Mouse (Mus musculus): ENCODE measurements at regions not wholly inside any gene's neighbourhood (a gene's known extent, or its start where the extent isn't known, plus 50 kb on each side); places are given as distances from the start of the nearest gene placed in this dataset.

DNA sequence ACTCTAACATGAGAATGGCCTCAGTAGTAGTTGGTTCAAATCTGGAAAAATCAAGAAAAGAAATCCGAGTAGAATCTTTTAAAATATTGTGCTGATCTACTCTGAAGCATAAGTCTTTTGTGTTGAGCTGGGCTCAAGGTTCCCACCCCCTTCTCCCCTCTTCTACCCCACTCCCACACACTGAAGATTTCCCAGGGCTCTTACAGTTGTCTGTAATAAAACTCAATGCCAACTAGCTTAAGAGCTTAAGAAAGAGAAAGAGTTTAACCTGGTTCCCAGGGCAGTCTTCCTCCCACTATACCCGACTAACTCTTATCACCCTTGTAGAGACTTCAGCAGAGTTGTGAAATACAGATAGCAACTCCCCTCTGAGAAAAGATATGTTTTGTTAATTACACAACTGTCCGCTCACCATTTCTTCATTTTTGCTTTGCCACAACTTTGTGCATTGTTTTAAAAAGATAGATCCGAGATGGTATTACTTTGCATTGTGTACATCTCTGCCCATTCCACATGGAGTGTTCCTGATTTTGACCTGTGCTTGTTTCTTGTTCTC lies 94.0 kb upstream of the Cpeb2 start:
- DNase-seq (ENCODE audit: low read depth) = no peak

DNA sequence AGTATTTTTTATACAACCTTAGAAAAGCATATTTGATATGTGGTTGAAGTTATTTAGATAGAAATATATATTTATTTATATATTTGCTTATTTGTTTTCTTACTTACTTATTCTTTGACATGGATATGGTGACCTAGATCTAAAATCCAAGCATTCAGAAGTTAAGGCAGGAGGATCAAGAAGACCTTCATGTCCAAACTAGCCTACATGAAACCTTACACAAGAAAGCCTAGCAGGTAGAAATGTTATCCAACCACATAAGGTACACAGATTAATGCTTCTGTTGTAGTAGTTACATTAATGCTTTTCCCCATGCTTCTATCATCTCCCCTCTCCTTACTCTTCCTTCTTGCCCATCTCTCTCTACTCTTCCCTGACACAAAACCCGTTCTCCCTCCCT lies 93.2 kb upstream of the Cpeb2 start:
- DNase-seq (ENCODE audit: low read depth) = no peak

DNA sequence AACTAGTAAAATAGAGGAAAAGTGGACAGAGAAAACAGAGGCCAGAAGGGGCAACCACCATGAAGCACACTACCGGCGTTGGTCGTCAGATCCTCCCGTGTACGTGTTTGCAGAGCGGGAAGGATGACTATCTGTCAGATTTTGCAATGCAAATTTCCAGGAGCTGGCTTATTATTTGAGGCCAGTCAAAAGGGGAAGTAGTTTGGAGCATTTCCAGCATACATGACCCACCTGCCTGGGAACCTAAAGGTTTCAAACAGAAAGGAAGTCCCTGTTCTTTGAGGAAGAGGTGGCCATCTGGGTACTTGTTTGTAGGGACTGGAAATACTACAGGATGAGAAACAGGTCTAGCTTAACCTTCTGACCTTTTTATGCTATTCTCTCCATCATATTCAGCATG lies 87.0 kb upstream of the Cpeb2 start:
- no peak for DNase-seq (ENCODE audit: low read depth)

DNA sequence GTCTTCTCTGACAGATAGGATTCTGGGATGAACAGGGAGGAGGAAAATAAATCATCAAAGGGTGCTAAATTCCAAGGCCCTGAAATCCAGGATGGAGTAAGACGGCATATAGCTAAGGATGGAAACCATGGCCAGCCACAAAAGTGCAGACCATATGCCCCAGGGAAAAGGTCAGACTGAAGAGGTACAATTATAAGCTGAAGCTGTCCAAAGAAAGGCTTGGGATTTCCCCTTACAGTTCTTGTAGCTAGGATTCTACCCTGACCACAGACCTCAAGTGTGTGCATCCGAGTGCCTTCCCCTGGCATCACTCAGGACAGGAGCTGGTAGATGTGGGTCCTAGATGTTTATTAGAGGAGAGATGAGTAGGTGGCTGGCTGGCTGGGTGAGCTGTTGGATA lies 86.0 kb upstream of the Cpeb2 start:
- no peak for DNase-seq (ENCODE audit: low read depth)

DNA sequence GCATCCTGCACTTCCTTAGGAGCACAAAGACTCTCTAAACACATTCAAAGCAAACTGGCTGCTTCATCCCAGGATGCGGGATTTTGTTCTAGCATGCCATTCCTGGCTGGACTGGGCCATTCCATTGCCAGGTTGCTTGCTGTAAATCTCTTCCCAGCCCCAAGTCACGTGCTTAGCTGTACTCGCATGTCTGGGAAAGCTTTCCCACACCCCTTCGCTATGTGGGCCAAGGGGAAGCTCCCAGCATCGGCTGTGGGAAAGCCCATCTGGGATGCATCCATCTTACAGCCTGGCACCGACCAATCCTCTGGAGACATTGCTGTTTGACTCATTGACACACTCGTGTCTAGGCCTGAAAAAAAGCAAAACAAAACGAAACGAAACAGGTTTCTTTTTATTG lies 84.5 kb upstream of the Cpeb2 start:
- DNase-seq (ENCODE audit: low read depth) = no peak

DNA sequence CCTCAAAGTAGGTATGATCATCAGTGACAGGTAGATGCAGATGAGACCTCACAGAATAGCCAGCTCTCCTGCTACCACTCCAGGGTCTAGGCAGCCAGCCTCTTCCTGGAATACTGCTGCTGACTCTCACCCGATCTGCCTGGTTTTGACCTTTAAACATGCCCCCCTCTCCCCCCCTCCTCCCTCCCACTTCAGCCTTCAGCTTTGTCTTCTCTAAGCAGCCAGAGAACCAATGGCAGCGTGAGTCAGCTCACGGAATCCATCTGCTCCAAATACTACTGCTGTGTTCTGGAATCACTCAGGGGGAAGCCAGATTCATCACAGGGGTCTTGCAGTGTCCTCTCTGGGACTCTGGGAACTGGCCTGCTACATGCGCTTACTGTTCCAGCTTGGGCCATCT lies 83.4 kb upstream of the Cpeb2 start:
- no peak for DNase-seq (ENCODE audit: low read depth)

DNA sequence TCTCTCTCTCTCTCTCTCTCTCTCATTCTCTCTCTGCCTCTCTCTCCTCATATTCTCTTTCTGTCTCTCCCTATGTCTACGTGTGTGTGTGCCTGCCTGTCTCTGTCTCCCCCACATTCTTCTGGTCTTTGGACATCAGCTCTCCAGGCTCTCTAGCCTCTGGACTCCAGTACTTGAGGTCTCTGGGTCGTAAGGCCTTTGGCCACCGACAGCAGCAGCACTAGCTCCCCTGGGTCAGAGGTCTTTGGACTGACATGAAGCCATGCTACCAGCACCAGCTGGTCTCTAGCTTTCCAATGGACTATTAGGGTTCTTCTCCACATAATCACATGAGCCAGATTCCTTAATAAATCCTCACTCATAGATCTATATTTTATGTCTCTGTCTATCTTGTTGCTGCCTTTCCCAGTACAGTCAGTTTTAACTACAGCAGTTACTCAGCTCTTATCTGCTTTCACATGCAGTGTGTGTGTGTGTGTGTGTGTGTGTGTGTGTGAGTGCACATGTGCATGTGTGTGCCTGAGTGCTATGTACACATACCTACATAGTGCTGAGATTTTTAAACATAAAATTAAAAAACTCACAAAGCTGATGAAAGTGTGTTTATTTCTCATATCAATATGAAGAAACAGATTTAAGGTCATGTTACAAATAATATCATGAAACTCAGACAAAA lies 81.7 kb upstream of the Cpeb2 start:
- no peak for DNase-seq (ENCODE audit: low read depth)

DNA sequence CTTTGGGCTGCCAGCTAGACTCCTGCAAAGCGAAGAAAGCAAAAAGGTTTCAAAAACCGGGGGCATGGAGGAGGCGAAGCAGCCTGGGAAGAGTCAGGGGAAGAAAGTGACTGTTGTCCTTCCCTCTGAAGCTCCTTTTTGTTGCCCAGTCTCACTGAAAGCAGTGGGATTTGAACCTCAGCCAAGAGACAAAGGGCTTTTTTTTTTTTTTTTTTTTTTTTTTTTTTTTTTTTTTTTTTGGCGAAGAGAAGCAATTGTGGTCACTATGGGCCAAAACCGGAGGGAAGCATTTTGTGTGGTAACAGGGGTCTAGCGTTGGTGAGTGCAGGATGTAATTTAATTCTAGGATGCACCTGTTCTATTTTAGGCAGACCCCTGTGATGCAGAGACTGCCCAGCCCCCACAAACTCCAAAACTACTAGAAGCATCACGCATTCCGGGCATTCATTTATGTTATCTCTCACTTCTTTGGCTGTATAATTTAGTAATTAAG lies 80.8 kb upstream of the Cpeb2 start:
- no peak for DNase-seq (ENCODE audit: low read depth)

DNA sequence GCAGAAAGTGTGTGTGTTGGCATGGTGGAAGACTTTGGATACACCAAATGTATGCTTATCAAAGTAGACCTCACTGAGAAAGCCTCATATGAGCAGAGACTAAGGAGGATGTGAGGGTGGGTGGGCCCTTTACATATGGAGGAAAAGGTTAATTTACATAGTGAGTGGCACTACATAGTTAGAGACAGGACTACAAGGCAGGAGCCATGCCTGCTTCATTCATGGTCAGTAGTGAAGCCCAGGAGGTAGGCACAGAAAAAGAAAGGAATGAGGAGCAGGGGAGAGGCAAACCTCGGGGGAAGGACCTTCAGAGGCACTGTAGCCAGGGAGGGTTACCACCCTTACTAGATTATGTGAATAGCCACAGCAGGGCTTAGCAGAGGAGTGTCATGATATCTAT lies 80.1 kb upstream of the Cpeb2 start:
- no peak for DNase-seq (ENCODE audit: low read depth)

DNA sequence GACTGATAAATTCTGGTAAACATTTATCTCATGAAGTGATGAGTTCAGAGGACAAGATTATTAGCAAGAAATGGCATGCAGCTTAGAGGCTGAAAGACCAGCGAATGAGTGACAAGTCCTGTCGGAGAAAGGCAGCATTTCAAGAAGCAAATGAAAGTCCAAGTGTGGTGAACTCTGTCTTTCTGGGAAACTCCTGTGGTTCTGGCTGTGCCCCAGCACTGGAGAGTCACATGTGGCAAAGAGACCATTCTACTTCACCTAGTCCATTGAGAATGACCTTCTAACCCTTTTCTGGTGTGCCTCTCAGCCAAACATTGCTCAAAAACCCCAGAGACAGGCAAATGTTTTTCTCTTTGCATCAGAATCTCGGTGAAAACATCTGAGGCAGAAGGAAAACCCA lies 76.2 kb upstream of the Cpeb2 start:
- DNase-seq (ENCODE audit: low read depth) = no peak

DNA sequence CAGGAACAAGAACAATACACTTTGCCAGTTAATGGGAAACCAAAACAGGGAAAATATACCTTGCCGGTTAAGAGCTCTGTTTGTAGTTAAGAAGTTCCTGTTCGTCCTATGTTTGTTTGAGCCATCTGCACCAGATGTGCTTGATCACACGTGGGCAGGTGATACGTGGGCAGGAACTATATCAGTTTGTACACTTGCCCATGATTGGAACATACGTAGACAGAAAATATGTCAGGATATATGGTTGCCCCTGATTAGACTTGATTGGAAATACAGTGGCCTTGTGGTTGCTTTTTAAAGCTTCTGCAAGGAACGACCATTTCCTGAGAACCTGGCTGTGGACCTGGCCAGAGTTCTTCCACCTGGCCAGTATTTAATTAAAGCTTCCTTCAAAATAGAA lies 72.8 kb upstream of the Cpeb2 start:
- DNase-seq (ENCODE audit: low read depth) = no peak

DNA sequence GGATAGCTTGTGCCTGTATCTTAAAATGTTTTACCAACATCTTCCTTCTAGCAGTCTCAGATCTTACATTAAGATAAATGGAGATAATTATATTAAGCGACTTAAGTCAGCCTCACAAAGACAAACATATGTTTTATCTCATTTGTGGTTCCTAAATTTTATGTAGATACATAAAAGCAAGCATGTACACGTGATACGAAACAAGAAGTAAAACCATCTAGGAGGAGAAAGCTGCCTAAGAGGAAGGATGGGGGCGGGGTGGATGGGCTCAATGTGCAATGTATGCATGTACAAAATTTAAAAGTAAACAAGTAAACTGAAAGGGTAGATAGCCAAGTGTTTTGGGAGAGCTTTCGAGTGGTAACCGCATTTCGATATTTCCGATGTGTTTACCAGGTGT lies 51.5 kb upstream of the Cpeb2 start:
- DNase-seq (ENCODE audit: low read depth) = no peak

All from induced T-regulatory cell, adult 2 months (primary cell).